Mouse (Mus musculus): Measurements from ENCODE around the gene Runx1.

- no peak for TF ChIP-seq CTCF (IDR thresholded peaks at IDR 0.05)
- no peak for TF ChIP-seq EP300 (IDR thresholded peaks at IDR 0.05)
Measured at GRCm38 (mm10) chr16:92793741-92794140, 32.2 kb downstream of the Runx1 start.
